Mouse (Mus musculus) ovary, postnatal 36 days (tissue): Measurements from ENCODE around the gene Snap47.

ENCODE experiments used
- DNase-seq: peaks from one replicate; pipeline ENCODE4 v3.0.0; 2022; ENCODE audit warnings: low spot score, mixed read lengths

The Snap47 gene

DNA sequence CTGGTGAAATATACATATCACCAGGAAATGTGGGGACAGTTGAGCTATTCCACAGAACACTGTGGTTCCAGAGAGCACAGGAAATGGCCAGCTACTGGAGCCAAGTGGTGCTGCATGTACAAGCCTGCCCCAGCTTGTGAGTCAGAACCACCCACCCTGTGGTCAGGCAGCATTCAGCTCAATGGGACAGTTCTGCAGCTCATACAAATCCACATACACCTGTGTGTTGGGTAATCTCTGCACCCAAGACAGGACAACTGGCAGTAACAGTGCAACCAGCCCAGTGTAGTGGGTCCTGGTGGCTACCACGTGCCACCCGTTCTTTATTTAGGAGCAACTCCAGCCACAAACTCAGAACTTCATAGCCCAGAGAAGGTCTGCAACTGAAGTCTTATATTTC, 29.0 kb downstream of the Snap47 start:
- no peak for DNase-seq

DNA sequence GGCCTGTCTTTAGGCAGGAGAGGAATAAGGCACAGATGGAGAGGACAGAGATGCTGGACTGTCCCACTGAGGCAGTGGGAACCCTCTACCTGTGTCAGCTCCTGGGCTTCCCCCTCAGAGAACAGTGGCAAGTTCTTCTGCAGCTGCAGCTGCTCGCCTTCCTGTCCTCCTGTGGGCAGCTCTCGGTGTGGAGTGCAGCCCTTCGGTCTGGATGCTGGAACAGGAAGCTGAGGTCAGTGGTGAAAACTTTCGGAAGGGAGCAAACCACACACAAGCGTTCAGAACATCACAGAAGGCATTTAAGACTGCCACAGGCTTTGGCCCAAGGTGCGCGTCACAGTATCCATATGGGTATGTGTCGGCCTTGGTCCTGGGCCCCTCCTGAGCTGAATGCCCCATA, 29.6 kb downstream of the Snap47 start:
- DNase-seq, result no peak

GRCm38 (mm10) chr11:59418708-59419107, 32.3 kb downstream of the Snap47 start:
- DNase-seq, result no peak

DNA sequence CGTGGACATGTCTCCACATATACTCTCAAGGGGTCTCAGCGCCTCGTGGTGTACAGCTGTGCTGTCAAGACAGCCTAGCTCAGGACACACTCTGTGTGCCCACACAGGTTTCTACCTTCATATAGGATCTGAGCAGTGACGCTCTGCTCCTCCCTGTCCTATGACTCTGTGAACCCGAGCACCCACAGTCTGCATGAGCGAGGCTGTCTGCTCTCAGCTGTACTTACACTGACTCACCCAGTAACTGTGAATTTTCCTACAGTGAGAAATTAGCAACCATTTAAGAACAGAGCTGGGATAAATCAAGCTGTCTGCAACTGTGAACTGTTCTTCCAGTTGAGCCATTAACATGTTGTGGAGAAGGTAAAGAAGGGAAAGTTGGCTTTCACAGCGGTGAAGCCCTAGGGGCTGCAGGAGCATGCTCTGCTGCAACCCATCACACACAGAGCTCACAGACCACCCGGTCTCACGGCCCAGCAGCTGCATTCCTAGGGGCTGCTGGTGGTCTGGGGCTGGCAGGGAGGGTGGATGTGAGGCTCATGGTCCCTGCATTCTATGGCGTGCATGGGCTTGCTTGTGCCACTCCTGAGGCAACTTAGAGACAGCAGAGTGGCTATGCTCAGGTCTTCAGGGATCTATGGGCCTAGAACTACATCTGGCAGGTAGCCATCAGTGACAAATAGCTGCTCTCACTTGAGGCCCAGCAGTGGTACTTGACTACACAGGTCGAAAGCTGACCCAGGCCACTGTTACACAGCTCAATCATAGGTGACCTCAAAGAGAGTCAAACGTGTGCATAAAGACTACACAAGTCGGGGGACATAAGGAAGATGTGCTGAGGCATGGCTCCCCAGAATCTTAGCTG, 37.8 kb downstream of the Snap47 start:
- DNase-seq, result no peak

GRCm38 (mm10) chr11:59412058-59412457, 38.9 kb downstream of the Snap47 start:
- no peak for DNase-seq

DNA sequence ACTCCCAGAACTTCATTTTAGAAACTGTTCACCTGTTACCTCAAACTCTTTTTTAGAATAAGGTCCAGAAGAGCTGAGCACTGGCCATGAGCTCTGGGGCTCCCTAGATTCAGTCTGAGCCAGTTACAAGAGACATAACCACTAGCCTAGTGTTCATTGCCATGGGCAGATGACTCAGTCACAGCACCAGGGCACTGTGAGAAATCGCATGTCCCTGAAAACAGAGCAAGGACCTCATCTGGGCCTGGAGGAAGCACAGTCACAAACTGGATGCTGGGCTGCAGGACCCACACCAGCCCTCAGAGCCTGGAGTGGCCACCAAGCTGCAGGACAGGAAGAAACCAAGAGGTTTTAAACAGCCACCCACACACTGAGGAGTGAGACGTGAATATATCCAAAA, 40.1 kb downstream of the Snap47 start:
- DNase-seq, result no peak

- DNase-seq, result no peak
Measured at GRCm38 (mm10) chr11:59405761-59406160, 45.2 kb downstream of the Snap47 start.

DNA sequence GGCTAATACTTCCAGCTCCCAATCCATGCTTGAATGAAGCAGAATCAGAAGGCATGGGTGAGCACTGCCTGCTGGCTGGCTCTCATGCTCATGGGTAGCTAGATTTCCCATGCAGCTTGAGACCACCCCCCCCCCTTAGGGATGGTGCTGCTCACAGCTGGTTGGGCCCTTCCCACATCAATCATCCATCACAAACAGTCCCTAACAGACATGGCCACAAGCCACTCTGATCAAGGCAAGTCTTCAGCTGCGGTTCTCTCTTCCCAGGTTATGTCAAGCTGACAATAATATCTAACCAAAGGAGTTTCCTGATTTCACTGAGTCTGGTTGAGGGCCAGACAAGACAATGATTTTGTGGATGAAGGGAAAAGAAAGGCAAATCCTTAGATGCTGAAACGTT, 50.1 kb downstream of the Snap47 start:
- DNase-seq, result no peak

DNA sequence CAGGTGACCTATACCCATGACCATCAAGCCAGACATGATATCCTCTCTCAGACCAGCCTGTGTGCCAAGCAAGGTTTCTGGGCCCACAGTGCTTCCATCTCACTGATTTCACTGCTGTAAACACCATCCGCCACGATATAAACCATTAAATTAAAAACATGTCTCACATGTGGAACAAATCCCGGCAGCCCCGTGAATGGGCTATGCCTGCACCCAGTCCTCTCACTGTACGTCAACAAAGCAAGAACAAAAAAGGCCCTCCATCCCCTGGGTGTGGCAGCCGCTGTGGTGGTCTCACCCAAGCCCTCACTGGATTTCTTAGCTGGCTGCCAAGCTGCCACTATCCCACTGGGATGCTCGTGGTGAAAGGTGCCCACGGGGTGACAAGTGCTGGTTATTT, 51.2 kb downstream of the Snap47 start:
- DNase-seq, result no peak

GRCm38 (mm10) chr11:59397536-59398371, 53.2 kb downstream of the Snap47 start:
- no peak for DNase-seq

- DNase-seq, result no peak
Measured at GRCm38 (mm10) chr11:59394451-59394850, 56.5 kb downstream of the Snap47 start.

- peak; percentile 61 for DNase-seq
Measured at GRCm38 (mm10) chr11:59393591-59393990, 57.4 kb downstream of the Snap47 start.

- DNase-seq, result no peak
Measured at GRCm38 (mm10) chr11:59392300-59392699, 58.7 kb downstream of the Snap47 start.

DNA sequence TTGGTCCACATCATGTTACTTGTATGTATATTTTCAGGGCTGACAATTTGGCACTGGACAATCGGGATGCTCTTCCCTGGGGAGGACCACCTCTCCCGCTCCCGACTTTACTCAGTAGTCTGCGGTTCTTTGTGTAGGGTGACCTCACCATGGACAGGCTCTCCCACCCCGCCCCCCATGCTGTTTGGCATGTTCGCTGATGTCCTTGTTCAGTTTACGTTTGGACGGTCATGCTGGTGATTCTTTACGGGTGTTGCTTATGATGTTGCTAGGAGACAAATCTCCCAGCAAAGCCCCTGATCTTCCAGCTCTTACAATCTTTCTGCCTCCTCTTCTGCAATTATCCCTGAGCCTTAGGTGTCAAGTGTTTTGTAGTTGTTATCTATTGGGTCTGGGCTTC, 60.5 kb downstream of the Snap47 start:
- no peak for DNase-seq

DNA sequence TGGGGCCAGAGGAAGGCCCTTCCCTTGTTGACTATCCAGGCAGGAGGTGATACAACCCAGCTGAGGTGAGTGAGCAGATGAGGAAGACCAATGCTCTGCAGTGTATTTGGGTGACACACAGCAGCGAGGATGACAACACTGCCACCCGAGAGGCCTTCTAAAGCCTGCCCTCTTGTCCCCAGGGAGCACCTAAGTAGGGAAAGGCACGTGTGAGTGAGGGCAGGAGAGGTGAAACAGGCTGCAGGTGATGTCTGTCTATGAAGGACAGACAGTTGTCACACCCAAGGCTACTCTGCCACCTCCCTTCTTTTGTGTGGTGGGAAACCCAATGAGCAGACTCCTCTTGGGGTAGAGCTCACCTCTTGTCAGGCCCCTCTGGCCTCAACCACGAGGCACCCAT, 61.4 kb downstream of the Snap47 start:
- no peak for DNase-seq

DNA sequence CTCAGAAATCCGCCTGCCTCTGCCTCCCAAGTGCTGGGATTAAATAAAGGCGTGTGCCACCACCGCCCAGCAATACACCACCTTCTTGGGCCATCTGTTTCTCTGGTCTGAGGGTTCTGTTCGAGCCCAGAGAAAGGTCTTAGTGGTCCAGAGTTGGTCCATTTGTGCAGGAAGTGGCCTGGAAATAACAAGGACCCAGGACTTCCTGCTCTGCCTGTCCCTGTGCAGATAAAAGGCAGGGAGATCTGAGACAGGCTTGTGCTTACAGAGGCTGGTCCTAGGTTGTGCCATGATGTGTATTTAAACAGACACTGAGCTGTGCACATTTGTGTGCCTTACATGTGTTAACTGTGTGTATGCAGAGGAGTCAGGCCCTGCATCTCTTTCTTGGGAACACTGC, 62.2 kb downstream of the Snap47 start:
- DNase-seq, result no peak

GRCm38 (mm10) chr11:59387471-59387870, 63.5 kb downstream of the Snap47 start:
- DNase-seq, result no peak

DNA sequence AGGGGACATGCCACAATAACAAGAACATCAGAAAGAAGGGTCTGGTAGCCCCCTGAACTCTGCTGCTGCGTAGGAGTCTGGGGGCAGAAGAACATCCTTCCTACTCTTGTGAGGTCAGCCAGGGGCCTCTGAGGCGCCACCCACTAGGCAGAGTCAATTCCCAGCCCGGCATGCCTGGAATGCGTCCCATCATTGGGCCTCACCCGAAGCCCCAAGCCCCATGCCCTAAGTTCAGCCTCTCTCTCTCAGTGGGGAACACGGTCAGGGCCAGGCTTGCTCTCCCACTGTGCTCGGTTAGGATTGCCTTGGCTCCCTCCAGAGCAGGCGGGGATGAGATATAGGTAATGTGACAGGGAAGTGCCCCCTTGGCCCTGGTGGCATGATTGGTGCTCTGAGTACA, 65.9 kb downstream of the Snap47 start:
- no peak for DNase-seq

GRCm38 (mm10) chr11:59384441-59384959, 66.5 kb downstream of the Snap47 start:
- peak; percentile 24 for DNase-seq

- DNase-seq, result no peak
Measured at GRCm38 (mm10) chr11:59379547-59379946, 71.4 kb downstream of the Snap47 start.

GRCm38 (mm10) chr11:59377999-59378398, 73.0 kb downstream of the Snap47 start:
- DNase-seq, result no peak

GRCm38 (mm10) chr11:59375475-59375874, 75.5 kb downstream of the Snap47 start, which contains the start of gene Prss38:
TSS of gene Prss38 (minus strand) at chr11:59375657.
- no peak for DNase-seq

DNA sequence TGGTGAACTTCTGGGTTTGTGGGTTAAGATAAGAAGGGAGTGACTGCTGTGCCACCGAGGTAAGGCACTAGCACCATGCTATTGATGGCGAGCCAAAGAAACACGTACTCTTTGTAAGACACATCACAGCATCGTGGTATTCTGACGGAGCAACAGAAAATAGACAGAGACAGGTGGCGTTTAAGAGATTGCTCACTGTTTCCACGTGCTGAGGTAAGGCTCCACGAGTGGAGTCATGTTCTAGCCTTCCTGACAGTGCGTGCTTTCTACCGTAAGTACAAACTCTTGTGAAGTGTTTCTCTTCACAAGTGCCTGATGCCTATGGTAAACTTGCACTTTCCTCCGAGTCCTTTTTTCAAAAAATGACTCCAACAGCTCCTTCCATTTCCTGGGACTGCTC, 81.1 kb downstream of the Snap47 start:
- DNase-seq, result no peak
